Mouse (Mus musculus) skeletal muscle tissue, adult 2 months (tissue): ENCODE measurements around the gene Tstd2.

Source experiments
- DNase-seq: peaks from one replicate; pipeline ENCODE4 v3.0.0-alpha.2; 2012; ENCODE audit warnings: low read depth, low spot score

Tstd2 gene

GRCm38 (mm10) chr4:46138287-46139222 lies at the start of gene Tstd2, which contains the start of gene Ncbp1:
Gene Tstd2 (minus strand): TSS chr4:46138694.
Gene Ncbp1 (plus strand): TSS chr4:46138613.
- peak; percentile 87 for DNase-seq

- DNase-seq = no peak
Observed at GRCm38 (mm10) chr4:46186466-46186865, 48.0 kb upstream of the Tstd2 start.

GRCm38 (mm10) chr4:46185890-46186289 lies 47.4 kb upstream of the Tstd2 start:
- no peak for DNase-seq

- DNase-seq = no peak
Observed at GRCm38 (mm10) chr4:46185423-46185822, 46.9 kb upstream of the Tstd2 start.

GRCm38 (mm10) chr4:46182181-46182580 lies 43.7 kb upstream of the Tstd2 start:
- DNase-seq = peak; percentile 57

- no peak for DNase-seq
Observed at GRCm38 (mm10) chr4:46181168-46181567, 42.7 kb upstream of the Tstd2 start.

GRCm38 (mm10) chr4:46177496-46177895 lies 39.0 kb upstream of the Tstd2 start:
- DNase-seq = no peak

- DNase-seq = no peak
Observed at GRCm38 (mm10) chr4:46177018-46177417, 38.5 kb upstream of the Tstd2 start.

- DNase-seq = no peak
Observed at GRCm38 (mm10) chr4:46176313-46176712, 37.8 kb upstream of the Tstd2 start.

GRCm38 (mm10) chr4:46171761-46172160 lies 33.3 kb upstream of the Tstd2 start:
- DNase-seq = no peak

- DNase-seq = no peak
Observed at GRCm38 (mm10) chr4:46165831-46166230, 27.3 kb upstream of the Tstd2 start.

- DNase-seq = no peak
Observed at GRCm38 (mm10) chr4:46164027-46164426, 25.5 kb upstream of the Tstd2 start.

- no peak for DNase-seq
Observed at GRCm38 (mm10) chr4:46151903-46152544, 13.5 kb upstream of the Tstd2 start.

- no peak for DNase-seq
Observed at GRCm38 (mm10) chr4:46146881-46147280, 8.4 kb upstream of the Tstd2 start.

GRCm38 (mm10) chr4:46144323-46144722 lies 5.8 kb upstream of the Tstd2 start:
- DNase-seq = no peak

GRCm38 (mm10) chr4:46137629-46138286 lies 736 bp downstream of the Tstd2 start:
- no peak for DNase-seq

- DNase-seq = no peak
Observed at GRCm38 (mm10) chr4:46131791-46132190, 6.7 kb downstream of the Tstd2 start.

- DNase-seq = no peak
Observed at GRCm38 (mm10) chr4:46130221-46130620, 8.3 kb downstream of the Tstd2 start.

GRCm38 (mm10) chr4:46129311-46130004 lies 9.0 kb downstream of the Tstd2 start:
- DNase-seq = no peak

- peak; percentile 69 for DNase-seq
Observed at GRCm38 (mm10) chr4:46126541-46126940, 12.0 kb downstream of the Tstd2 start.

- DNase-seq = no peak
Observed at GRCm38 (mm10) chr4:46123358-46123757, 15.1 kb downstream of the Tstd2 start.

GRCm38 (mm10) chr4:46120767-46121166 lies 17.7 kb downstream of the Tstd2 start:
- no peak for DNase-seq
